Mouse (Mus musculus) brain, embryonic 14.5 days (tissue): ENCODE measurements at regions not wholly inside any gene's neighbourhood (a gene's known extent, or its start where the extent isn't known, plus 50 kb on each side); places are given as distances from the start of the nearest gene placed in this dataset.

Experiments
- CTCF ChIP-seq: fragments of 200-500 bp; IDR thresholded peaks from 2 replicates; pipeline ENCODE4 v1.5.1; 2012; ENCODE audit warnings: inconsistent platforms, mild to moderate bottlenecking, moderate library complexity, borderline replicate concordance; ENCODE audit not compliant: insufficient read depth, insufficient read length; ENCODE audit errors: extremely low read depth
- POLR2A ChIP-seq: fragments of 200-500 bp; IDR thresholded peaks from 2 replicates; pipeline ENCODE4 v1.6.1; 2012; ENCODE audit warnings: mild to moderate bottlenecking, inconsistent platforms, borderline replicate concordance; ENCODE audit not compliant: poor library complexity, insufficient read depth, insufficient read length, severe bottlenecking; ENCODE audit errors: extremely low read depth

DNA sequence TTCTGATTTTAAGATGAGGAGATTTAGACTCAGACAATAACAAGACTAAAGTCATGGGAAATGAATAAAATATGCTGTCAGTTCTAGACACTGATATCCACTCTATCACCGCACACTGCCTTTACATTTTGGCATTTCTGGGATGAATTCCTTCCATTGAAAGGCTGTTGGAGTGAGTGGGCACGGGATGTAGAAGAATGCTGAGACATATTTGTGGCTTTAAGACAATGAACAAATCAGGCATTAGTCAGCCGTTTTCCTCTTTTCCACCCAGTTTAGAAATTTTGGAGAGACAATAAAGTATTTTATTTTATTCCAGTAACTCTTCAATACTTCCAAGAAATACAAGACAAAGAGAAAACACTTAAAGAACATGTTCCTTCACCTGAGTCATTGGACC, 61.2 kb upstream of the Slit2 start:
- TF ChIP-seq CTCF (no peak), POLR2A (no peak)
